Mouse (Mus musculus) layer of hippocampus, adult 2 months (tissue): ENCODE data around the gene Rpl6. TPM values are rescaled to one million over a fixed set of nuclear protein-coding genes. Genes with fewer than 3 reads are reported as not detected.
"Not testable (repeated sequence)": the region's sequence is repeated elsewhere in the genome, so short reads cannot be mapped to it uniquely, and the experiment has no call there.

Source experiments
- DNase-seq, 2 experiments: peaks; one replicate each; pipeline ENCODE4 v3.0.0; 2022; ENCODE audit warnings: low spot score in 2 of 2
- H3K27ac ChIP-seq: fragments of 200-600 bp; 2 replicates; pipeline ENCODE4 v1.8.1; 2022
- H3K4me3 ChIP-seq: fragments of 200-600 bp; 2 replicates; pipeline ENCODE4 v1.8.1; 2022; ENCODE audit warnings: mild to moderate bottlenecking
- CTCF ChIP-seq: fragments of 200-600 bp; conservative IDR thresholded peaks from 2 replicates; pipeline ENCODE4 v1.8.1; 2022; ENCODE audit warnings: antibody characterized with exemption, mild to moderate bottlenecking, moderate library complexity
- total RNA-seq, 2 experiments: library from RNA; stranded (reverse); gene quantifications; 2 replicates each; pipeline ENCODE4 v1.2.3; 2021

Rpl6 gene
- total RNA-seq, 2 experiments from 2014 or later: 472 to 483 TPM

DNA sequence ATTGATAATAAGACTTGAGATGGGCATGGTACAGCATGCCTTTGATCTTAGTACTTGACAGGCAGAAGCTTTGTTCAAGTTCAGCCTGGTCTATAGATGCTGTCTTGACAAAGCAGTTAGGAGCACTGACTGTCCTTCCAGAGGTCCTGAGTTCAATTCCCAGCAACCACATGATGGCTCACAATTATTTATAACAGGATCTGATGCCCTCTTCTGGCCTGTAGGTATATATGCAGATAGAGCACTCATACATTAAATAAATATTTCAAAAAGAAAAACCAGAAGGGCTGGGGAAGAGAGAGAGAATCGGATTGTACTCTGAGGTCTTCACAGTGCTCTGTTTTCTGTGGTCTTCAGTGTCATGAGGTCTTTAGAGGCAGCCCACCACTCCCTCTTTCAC lies 1.8 kb upstream of the Rpl6 start:
- TF ChIP-seq CTCF: peak; percentile 41
- DNase-seq: no peak
- Histone ChIP-seq H3K4me3 (no peak overlapping the region), H3K27ac (no peak overlapping the region)

GRCm38 (mm10) chr5:121205537-121206130 lies 1.4 kb downstream of the Rpl6 start:
- peak overlapping the region; percentile 95; the same call in 1 of the 2 replicates for H3K4me3 ChIP-seq
- not testable (repeated sequence) for DNase-seq, H3K27ac ChIP-seq

- no peak for DNase-seq
- Histone ChIP-seq H3K27ac (no peak overlapping the region), H3K4me3 (no peak overlapping the region)
- no peak for TF ChIP-seq CTCF
Measured at GRCm38 (mm10) chr5:121206540-121206939, 2.3 kb downstream of the Rpl6 start.

DNA sequence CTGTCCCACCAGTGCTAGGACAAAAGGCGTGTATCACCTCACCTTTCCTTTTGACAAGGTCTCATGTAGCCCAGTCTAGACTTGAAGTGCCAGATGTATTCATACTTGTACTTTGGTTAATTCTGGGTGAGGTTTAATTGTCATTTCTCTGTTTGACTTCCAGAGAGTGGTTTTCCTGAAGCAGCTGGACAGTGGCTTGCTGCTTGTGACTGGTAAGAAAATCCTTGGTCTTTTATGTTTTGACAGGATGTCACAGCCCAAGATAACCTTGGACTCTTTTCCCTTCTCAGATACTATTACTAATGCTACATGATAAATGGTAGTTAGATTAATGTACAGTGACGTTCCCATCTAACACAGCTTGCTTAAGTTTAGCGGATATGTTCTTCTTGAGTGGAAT lies 2.7 kb downstream of the Rpl6 start:
- no peak for DNase-seq
- no peak overlapping the region for H3K4me3 ChIP-seq
- H3K27ac ChIP-seq: no peak overlapping the region
- no peak for TF ChIP-seq CTCF

- no peak for TF ChIP-seq CTCF
- Histone ChIP-seq H3K4me3 (no peak overlapping the region), H3K27ac (no peak overlapping the region)
- DNase-seq: no peak
Measured at GRCm38 (mm10) chr5:121209755-121210600, 5.7 kb downstream of the Rpl6 start.

DNA sequence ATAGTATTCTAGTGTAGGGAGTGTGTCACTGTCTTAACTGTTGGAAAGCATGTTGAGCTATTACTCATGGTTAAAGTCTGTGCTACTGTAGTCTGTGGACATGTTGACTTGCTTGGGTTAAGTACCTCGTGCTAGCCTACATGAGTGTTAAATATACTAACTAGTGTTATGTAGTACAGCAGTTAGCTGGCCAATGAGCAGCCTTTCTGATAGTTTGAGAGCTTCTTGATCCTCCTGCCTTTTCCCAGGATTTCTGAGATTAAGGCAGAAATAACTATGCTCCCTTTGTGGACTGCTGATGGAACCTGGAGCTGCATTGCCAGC lies 6.3 kb downstream of the Rpl6 start:
- DNase-seq: no peak
- H3K27ac ChIP-seq: no peak overlapping the region
- H3K4me3 ChIP-seq: no peak overlapping the region
- no peak for TF ChIP-seq CTCF

- Histone ChIP-seq H3K27ac (no peak overlapping the region), H3K4me3 (no peak overlapping the region)
- TF ChIP-seq CTCF: no peak
- DNase-seq: no peak
Measured at GRCm38 (mm10) chr5:121212108-121212507, 7.8 kb downstream of the Rpl6 start.

- DNase-seq: no peak
- Histone ChIP-seq H3K27ac (no peak overlapping the region), H3K4me3 (no peak overlapping the region)
- TF ChIP-seq CTCF: no peak
Measured at GRCm38 (mm10) chr5:121214707-121215106, 10.4 kb downstream of the Rpl6 start.

DNA sequence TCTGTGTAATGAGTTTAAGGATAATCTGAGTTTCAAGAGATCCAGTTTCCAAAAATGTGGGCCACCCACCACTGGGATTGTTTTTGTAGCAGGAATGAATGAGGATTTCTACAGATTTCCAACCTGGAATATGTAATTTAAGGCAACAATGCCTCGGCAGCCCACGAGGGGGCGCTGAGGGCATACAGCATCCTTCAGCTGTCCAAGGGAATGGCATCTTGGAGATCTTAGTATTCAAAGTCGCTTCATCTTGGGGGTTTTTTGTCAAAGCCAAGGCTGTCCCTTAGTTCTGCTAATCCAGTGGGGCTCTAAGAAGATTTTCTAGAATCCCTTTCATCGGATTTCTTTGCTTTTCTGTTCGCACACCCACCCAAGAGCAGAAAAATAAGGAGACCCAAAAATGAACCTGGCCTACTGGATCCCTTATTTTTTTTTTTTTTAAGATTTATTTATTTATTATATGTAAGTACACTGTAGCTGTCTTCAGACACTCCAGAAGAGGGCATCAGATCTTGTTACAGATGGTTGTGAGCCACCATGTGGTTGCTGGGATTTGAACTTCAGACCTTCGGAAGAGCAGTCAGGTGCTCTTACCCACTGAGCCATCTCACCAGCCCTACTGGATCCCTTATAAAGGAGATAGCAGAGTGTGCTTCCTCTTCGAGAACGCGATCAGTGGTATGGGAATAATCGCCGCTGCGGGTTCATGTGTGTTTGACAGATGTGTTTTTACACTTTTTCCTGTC lies 11.3 kb downstream of the Rpl6 start:
- peak; percentile 92 for TF ChIP-seq CTCF
- H3K4me3 ChIP-seq: no peak overlapping the region
- no peak overlapping the region for H3K27ac ChIP-seq
- peak; percentile 64 to 74 for DNase-seq

DNA sequence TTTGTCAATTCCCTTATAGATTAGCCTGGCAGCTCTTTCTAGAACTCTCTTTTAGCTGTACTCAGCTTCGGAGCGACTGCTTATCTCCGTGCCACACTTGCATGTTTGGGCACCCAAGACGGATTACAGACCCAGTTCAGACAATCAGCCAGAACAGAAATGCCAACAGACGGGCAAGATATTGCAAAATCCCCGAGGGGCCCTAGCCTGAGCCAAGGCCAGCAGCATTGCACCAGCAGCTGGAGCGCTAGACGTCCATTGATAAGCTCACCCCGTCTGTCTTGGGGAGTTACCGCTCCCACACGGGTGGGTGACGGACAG lies 11.8 kb downstream of the Rpl6 start:
- H3K27ac ChIP-seq: no peak overlapping the region
- H3K4me3 ChIP-seq: no peak overlapping the region
- TF ChIP-seq CTCF: no peak
- DNase-seq: no peak

- H3K27ac ChIP-seq, DNase-seq: not testable (repeated sequence)
Measured at GRCm38 (mm10) chr5:121216584-121217312, 12.5 kb downstream of the Rpl6 start.

DNA sequence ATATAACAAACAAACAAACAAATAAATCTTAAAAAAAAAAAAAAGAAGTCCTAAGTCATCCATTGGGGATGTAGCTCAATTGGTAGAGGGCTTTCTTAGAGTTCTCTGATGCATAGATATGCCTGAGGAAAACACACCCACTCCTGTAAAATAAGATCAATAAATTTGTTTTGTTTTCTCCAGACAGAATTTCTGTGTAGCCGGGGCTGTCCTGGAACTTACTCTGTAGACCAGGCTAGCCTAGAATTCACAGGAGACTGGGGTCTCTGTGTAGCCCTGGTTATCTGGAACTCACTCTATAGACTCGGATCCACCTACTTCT lies 13.0 kb downstream of the Rpl6 start:
- no peak for TF ChIP-seq CTCF
- H3K27ac ChIP-seq: no peak overlapping the region
- no peak overlapping the region for H3K4me3 ChIP-seq
- no peak for DNase-seq

More at GRCm38 (mm10) chr5:121216584-121217312, 12.5 kb downstream of the Rpl6 start:
- not testable (repeated sequence) for H3K4me3 ChIP-seq

DNA sequence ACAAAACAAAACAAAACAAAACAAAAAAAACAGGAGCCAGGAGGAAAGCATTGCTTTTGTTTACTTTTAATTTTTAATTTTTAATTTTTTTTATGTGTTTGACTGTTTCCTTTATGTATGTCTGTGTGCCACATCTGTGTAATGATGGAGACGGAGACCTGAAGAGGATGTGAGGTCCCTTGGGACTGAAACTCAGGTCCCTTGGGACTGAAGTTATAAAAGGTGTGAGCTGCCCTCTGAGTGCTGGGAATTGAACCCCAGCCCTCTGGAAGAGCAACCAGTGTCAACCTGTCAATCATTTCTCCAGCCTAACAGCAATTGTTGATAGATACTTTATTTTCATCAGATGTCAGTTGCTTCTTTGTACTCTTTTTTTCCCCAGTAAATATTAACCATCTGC lies 14.9 kb downstream of the Rpl6 start:
- Histone ChIP-seq H3K4me3 (no peak overlapping the region), H3K27ac (no peak overlapping the region)
- no peak for DNase-seq
- TF ChIP-seq CTCF: no peak
